Mouse (Mus musculus): ENCODE results near the gene Tmem199.

Gene Tmem199

GRCm38 (mm10) chr11:78490781-78491241 lies 21.2 kb downstream of the Tmem199 start:
- in situ Hi-C loops (cut with MboI; ENCODE audit: unreplicated experiment in 2 of 2) = loop anchor here in 1 of 2 experiments (25.0 kb wide), 1 partner anchor 346 kb away; the partner anchor contains the start of gene Lyrm9

DNA sequence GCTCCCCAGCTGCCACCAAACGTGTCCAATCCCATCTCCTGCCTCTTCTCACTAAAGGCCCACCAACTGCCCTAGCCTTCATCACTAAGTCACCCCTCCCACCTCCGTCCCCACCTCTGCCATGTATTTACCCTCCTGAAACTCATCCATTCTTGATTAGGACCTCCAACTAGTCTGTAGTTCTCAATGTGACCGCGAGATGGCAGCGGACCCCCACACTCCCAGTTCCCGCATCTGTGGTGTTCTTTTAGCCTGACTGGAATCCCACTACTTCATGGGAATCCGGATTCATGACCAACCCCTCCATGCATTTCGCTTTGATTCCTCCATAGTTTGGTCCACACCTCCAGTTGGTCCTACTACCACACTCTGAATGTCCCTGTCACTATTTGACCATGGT lies 23.8 kb downstream of the Tmem199 start:
- in situ Hi-C loops (cut with MboI; ENCODE audit: unreplicated experiment in 2 of 2) = loop anchor here (10.0 to 25.0 kb wide), 3 partner anchors 337 to 467 kb away; partner anchors contain the start of gene Lyrm9 (in 2 of the 2)

- in situ Hi-C loops (cut with MboI; ENCODE audit: unreplicated experiment in 2 of 2) = loop anchor here (10.0 to 25.0 kb wide), 3 partner anchors 341 to 471 kb away; partner anchors contain the start of gene Lyrm9 (in 2 of the 2)
Measured at GRCm38 (mm10) chr11:78483639-78484038, 28.3 kb downstream of the Tmem199 start.

GRCm38 (mm10) chr11:78475289-78475688 lies 36.7 kb downstream of the Tmem199 start:
- in situ Hi-C loops (cut with MboI; ENCODE audit: unreplicated experiment in 2 of 2) = loop anchor here in 1 of 2 experiments (25.0 kb wide), 1 partner anchor 362 kb away; the partner anchor contains the start of gene Lyrm9

- in situ Hi-C loops (cut with MboI; ENCODE audit: unreplicated experiment in 2 of 2) = no loop called here
Measured at GRCm38 (mm10) chr11:78471326-78472103, 40.5 kb downstream of the Tmem199 start.

GRCm38 (mm10) chr11:78467932-78468331 lies 44.0 kb downstream of the Tmem199 start:
- in situ Hi-C loops (cut with MboI; ENCODE audit: unreplicated experiment in 2 of 2) = no loop called here

- in situ Hi-C loops (cut with MboI; ENCODE audit: unreplicated experiment in 2 of 2) = no loop called here
Measured at GRCm38 (mm10) chr11:78467515-78467914, 44.5 kb downstream of the Tmem199 start.

DNA sequence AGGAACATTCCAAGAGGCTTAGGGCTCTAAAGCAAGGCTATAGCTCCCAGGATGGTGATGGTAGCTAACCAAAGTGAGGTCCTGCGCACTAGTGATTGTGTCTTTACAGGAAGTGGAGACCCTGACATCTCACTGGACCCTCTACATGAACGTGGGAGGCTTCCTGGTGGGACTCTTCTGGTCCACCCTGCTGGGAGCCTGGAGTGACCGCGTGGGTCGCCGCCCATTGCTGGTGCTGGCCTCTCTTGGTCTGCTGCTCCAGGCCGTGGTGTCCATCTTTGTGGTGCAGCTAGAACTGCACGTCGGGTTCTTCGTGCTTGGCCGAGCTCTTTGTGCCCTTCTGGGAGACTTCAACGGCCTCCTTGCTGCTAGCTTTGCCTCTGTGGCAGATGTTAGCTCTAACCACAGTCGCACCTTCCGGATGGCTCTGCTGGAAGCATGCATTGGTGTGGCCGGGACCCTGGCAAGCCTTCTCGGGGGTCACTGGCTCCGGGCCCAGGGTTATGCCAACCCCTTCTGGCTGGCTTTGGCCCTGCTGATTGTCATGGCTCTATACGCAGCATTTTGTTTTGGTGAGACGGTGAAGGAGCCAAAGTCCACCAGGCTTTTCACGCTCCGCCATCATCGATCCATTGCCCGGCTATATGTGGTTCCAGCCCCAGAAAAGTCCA lies 45.6 kb downstream of the Tmem199 start:
- in situ Hi-C loops (cut with MboI; ENCODE audit: unreplicated experiment in 2 of 2) = no loop called here

DNA sequence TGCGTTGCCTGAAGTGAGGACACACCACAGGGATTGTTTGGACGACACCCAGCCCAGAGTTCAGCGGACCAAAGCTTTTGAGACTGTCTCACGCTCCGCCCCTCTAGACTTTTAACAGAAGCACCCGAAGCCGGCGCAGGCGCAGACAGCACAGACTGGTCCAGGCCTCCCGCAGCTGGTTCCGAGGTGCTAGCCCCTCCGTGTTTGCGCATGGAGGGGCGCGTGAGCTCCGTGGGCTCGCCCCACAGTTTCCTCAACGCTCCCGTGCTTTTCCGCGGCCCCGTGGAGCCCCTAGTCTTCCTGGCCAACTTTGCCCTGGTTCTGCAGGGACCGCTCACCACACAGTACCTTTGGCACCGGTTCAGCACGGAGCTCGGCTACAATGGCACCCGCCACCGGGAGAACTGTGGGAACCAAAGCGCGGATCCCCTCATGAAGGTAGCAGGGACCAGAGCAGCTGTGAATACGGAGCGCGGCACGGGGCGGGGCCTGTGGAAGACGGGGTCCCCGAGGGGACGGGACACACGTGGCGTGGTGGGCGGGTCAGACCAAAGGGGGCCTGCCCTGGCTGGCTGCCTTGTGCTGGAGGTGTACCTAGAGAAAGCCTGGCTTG lies 46.3 kb downstream of the Tmem199 start, which contains the start of gene Slc46a1:
Gene Slc46a1 (plus strand): TSS at position 130 of the 613 bp plus-strand sequence.
- in situ Hi-C loops (cut with MboI; ENCODE audit: unreplicated experiment in 2 of 2) = no loop called here

DNA sequence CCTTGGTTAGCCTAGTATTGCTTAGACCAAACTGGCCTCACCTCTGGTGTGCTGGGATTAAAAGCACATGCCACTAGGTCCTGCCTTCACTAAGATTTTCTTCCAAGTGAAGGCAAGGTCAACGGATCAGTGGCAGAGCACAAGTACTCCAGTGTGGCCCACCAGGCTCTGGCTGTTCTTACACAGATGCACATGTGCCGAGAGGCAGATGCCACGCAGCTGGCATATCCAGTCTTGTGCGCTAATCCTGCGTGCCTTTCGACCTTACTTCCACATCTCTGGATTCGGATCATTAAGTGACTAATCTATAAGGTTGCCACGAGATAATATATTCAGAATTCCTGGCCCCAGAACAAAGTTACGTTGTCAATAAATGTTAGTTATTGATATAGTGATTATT lies 46.9 kb downstream of the Tmem199 start:
- in situ Hi-C loops (cut with MboI; ENCODE audit: unreplicated experiment in 2 of 2) = no loop called here

GRCm38 (mm10) chr11:78463286-78464036 lies 48.5 kb downstream of the Tmem199 start:
- in situ Hi-C loops (cut with MboI; ENCODE audit: unreplicated experiment in 2 of 2) = no loop called here

- in situ Hi-C loops (cut with MboI; ENCODE audit: unreplicated experiment in 2 of 2) = no loop called here
Measured at GRCm38 (mm10) chr11:78462669-78463068, 49.3 kb downstream of the Tmem199 start.

DNA sequence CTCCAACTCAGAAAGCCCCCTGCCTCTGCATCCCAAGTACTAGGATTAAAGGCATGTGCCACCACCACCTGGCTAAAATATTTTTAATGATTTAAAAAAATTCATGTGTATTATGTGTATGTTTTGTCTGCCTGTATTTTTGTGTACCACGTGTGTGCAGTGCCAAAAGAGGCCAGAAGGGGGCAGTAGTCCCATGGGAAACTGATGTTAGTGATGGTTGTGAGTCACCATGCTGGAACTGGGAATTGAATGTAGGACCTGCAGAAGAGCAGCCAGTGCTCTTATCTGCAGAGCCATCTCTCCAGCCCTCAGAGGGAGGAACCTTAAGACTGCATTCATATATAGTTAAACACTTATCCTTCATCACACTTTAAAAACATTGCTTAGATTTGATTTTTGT lies 50.1 kb downstream of the Tmem199 start:
- in situ Hi-C loops (cut with MboI; ENCODE audit: unreplicated experiment in 2 of 2) = no loop called here

DNA sequence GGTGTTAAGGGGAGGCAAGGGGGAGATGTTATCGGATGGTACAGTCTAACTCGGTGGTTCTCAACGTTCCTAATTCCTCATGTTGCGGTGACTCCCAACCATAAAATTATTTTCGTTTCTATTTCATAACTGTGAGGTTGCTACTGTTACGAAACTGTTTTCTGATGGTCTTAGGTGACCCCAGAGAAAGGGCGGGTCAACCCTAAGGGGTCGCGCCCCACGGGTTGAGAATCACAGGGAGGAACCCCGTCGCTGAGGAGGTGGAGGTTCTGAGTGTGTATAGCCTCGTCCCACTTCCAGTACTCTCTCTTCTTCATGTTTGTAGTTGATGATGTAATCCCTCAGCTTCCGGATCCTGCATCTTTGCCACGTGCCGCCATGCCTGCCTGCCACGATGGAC lies 53.2 kb downstream of the Tmem199 start:
- in situ Hi-C loops (cut with MboI; ENCODE audit: unreplicated experiment in 2 of 2) = no loop called here

Measured in v-Abl transformed pro-B cells (cell line).